Mouse (Mus musculus) stomach, embryonic 14.5 days (tissue): ENCODE measurements around the gene Gm13285. TPM values are rescaled to one million over a fixed set of nuclear protein-coding genes. Genes with fewer than 3 reads are reported as not detected.
"Not testable (repeated sequence)": the region's sequence is repeated elsewhere in the genome, so short reads cannot be mapped to it uniquely, and the experiment has no call there.

Experiments
- ATAC-seq: fragments of 200-750 bp; cut with Nextera tagmentation; 2 replicates; pipeline ENCODE4 v1.8.0; 2017; ENCODE audit warnings: low read depth, moderate TSS enrichment; ENCODE audit not compliant: insufficient number of reproducible peaks, insufficient read depth, low FRiP score
- H3K27ac ChIP-seq: fragments of 300-500 bp; sonication (generic); 2 replicates; pipeline ENCODE4 v1.5.1; 2014; ENCODE audit warnings: mild to moderate bottlenecking, low read length, moderate library complexity, mixed read lengths
- H3K27me3 ChIP-seq: fragments of 300-500 bp; sonication (generic); 2 replicates; pipeline ENCODE4 v1.6.1; 2014; ENCODE audit warnings: low read length, control low read depth, mixed read lengths; ENCODE audit not compliant: control insufficient read depth, insufficient read depth
- H3K36me3 ChIP-seq: fragments of 300-500 bp; sonication (generic); 2 replicates; pipeline ENCODE4 v1.6.1; 2014; ENCODE audit warnings: mild to moderate bottlenecking, control low read depth, low read length, moderate library complexity, mixed read lengths; ENCODE audit not compliant: control insufficient read depth, insufficient read depth
- H3K4me1 ChIP-seq: fragments of 300-500 bp; sonication (generic); 2 replicates; pipeline ENCODE4 v1.6.1; 2014; ENCODE audit warnings: low read length, control low read depth, mixed read lengths; ENCODE audit not compliant: control insufficient read depth, insufficient read depth
- H3K4me2 ChIP-seq: fragments of 300-500 bp; sonication (generic); replicated peaks from 2 replicates; pipeline ENCODE4 v1.6.1; 2014; ENCODE audit warnings: low read depth, low read length, control low read depth
- H3K4me3 ChIP-seq: fragments of 300-500 bp; sonication (generic); 2 replicates; pipeline ENCODE4 v1.5.1; 2014; ENCODE audit warnings: low read depth, low read length, control low read depth
- H3K9ac ChIP-seq: fragments of 300-500 bp; sonication (generic); replicated peaks from 2 replicates; pipeline ENCODE4 v1.6.1; 2014; ENCODE audit warnings: low read depth, mild to moderate bottlenecking, control low read depth, low read length, moderate library complexity, mixed read lengths
- H3K9me3 ChIP-seq: fragments of 300-500 bp; sonication (generic); 2 replicates; pipeline ENCODE4 v1.6.1; 2016; ENCODE audit warnings: low read depth, low read length, control low read depth; ENCODE audit not compliant: control insufficient read depth
- WGBS: fragments of 180-500 bp; shearing (Covaris S2); extraction: QIAGEN DNeasy Blood & Tissue Kit; methylation state at CpG from one replicate; pipeline ENCODE4 v1.1.7; 2014; 5-methylcytosine and 5-hydroxymethylcytosine counted together
- polyA plus RNA-seq: library from polyadenylated mRNA; unstranded; fragments of >200 nt; fragmentation: Nextera tagmentation; extraction: Ambion mirVana; gene quantifications from 2 replicates; pipeline ENCODE4 v1.2.1, GENCODE M21; 2014

Gene Gm13285
- polyA plus RNA-seq, 1 experiment from 2014 or later: 1.00 TPM

GRCm38 (mm10) chr4:88815928-88816327 is 16.5 kb downstream of the Gm13285 start, which contains the start of gene Ifna7:
Gene Ifna7, plus strand, starts transcription at chr4:88816228.
- no peaks in the 10 kb centered on the region; the same call in 1 of the 2 replicates for H3K27me3 ChIP-seq
- no peak within 1 kb of the TSS for H3K27ac ChIP-seq
- H3K36me3 ChIP-seq: no peaks in the 10 kb centered on the region
- WGBS: 52% methylated on average over 3 of the region's 3 CpGs
- no peak within 1 kb of the TSS for H3K4me2 ChIP-seq
- no peak within 1 kb of the TSS for H3K4me3 ChIP-seq
- no peak within 1 kb of the TSS for H3K9ac ChIP-seq
- H3K9me3 ChIP-seq: no peaks in the 10 kb centered on the region
- H3K4me1 ChIP-seq: no peaks in the 10 kb centered on the region
- ATAC-seq: no peak

GRCm38 (mm10) chr4:88819659-88820058 is 20.2 kb downstream of the Gm13285 start, which contains the start of gene Ifna11:
Gene Ifna11, plus strand, starts transcription at chr4:88819959.
- ATAC-seq: no peak
- 90% methylated on average over 1 of the region's 1 CpGs for WGBS
- H3K27me3 ChIP-seq: no peaks in the 10 kb centered on the region; the same call in 1 of the 2 replicates
- H3K4me3 ChIP-seq: no peak within 1 kb of the TSS
- no peaks in the 10 kb centered on the region for H3K4me1 ChIP-seq
- no peak within 1 kb of the TSS for H3K4me2 ChIP-seq
- H3K27ac ChIP-seq: no peak within 1 kb of the TSS
- no peaks in the 10 kb centered on the region for H3K36me3 ChIP-seq
- no peaks in the 10 kb centered on the region for H3K9me3 ChIP-seq
- no peak within 1 kb of the TSS for H3K9ac ChIP-seq

GRCm38 (mm10) chr4:88822995-88823394 is 23.5 kb downstream of the Gm13285 start:
- 26% methylated on average over 4 of the region's 4 CpGs for WGBS
- H3K9me3 ChIP-seq: no peaks in the 10 kb centered on the region
- no peaks in the 10 kb centered on the region; the same call in 1 of the 2 replicates for H3K27me3 ChIP-seq
- H3K36me3 ChIP-seq: no peaks in the 10 kb centered on the region
- H3K4me1 ChIP-seq: no peaks in the 10 kb centered on the region
- H3K9ac ChIP-seq: no peak overlapping the region
- no peak overlapping the region for H3K4me3 ChIP-seq
- ATAC-seq: no peak
- no peak overlapping the region for H3K4me2 ChIP-seq
- H3K27ac ChIP-seq: no peak overlapping the region

GRCm38 (mm10) chr4:88827116-88827515 is 27.7 kb downstream of the Gm13285 start, which contains the start of gene Ifna6:
Gene Ifna6, plus strand, starts transcription at chr4:88827416.
- not testable (repeated sequence) for H3K27me3 ChIP-seq, H3K4me1 ChIP-seq, H3K9ac ChIP-seq, ATAC-seq, H3K4me3 ChIP-seq, H3K27ac ChIP-seq, H3K36me3 ChIP-seq, H3K4me2 ChIP-seq, H3K9me3 ChIP-seq

GRCm38 (mm10) chr4:88830523-88830922 is 31.1 kb downstream of the Gm13285 start:
- H3K4me1 ChIP-seq: no peaks in the 10 kb centered on the region
- H3K36me3 ChIP-seq: no peaks in the 10 kb centered on the region
- no peak overlapping the region for H3K27ac ChIP-seq
- no peak overlapping the region for H3K4me2 ChIP-seq
- H3K9me3 ChIP-seq: no peaks in the 10 kb centered on the region
- 30% methylated on average over 4 of the region's 4 CpGs for WGBS
- H3K9ac ChIP-seq: no peak overlapping the region
- ATAC-seq: no peak
- no peak overlapping the region for H3K4me3 ChIP-seq
- H3K27me3 ChIP-seq: no peaks in the 10 kb centered on the region

DNA sequence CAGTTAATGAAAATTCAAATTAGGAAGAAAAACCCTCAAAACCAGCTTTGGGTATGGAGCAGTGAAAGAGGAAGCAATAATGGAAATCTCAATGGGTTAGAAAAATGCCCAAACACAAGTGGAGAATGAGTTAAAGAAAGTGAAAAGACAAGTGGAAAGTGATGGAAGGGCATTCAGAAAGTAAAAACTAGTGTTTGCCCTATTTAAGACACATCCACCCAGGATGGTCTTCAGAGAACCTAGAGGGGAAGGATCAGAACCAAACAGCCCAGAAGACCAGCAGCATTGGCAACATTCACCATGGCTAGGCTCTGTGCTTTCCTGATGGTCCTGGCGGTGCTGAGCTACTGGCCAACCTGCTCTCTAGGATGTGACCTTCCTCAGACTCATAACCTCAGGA is 35.8 kb downstream of the Gm13285 start, which contains the start of gene Ifna5:
TSS of gene Ifna5 (plus strand) at position 301 of the 400 bp plus-strand sequence.
- not testable (repeated sequence) for H3K4me3 ChIP-seq, ATAC-seq, H3K4me1 ChIP-seq, H3K4me2 ChIP-seq, H3K9me3 ChIP-seq, H3K27ac ChIP-seq, H3K36me3 ChIP-seq, H3K9ac ChIP-seq, H3K27me3 ChIP-seq
- WGBS: 64% methylated on average over 1 of the region's 1 CpGs

- no peak overlapping the region for H3K27ac ChIP-seq
- H3K4me3 ChIP-seq: no peak overlapping the region
- H3K4me1 ChIP-seq: no peaks in the 10 kb centered on the region
- WGBS: 49% methylated on average over 3 of the region's 3 CpGs
- H3K9ac ChIP-seq: no peak overlapping the region
- no peak overlapping the region for H3K4me2 ChIP-seq
- H3K9me3 ChIP-seq: no peaks in the 10 kb centered on the region
- H3K27me3 ChIP-seq: no peaks in the 10 kb centered on the region
- ATAC-seq: no peak
- H3K36me3 ChIP-seq: no peaks in the 10 kb centered on the region
Measured at GRCm38 (mm10) chr4:88838828-88839227, 39.4 kb downstream of the Gm13285 start.

DNA sequence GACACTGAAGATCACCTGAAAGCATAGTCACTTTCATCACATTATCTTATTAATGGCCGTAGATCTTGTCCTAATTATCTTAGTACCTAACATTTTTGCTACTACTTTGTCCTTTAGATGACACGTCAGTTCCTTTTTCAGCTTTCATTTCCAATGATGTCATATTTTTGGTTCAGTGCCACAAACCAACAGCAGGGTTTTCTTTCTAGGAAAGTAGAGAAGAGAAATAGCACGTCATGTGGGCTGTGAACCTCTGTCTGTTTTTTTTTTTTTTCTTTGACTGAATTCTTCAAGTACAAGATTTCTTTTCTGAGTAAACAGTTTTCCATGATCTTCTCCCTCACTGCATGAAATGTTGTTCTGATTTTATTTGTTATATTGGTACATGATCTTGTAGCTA is 40.6 kb downstream of the Gm13285 start:
- H3K9ac ChIP-seq: no peak overlapping the region
- no peak for ATAC-seq
- no peaks in the 10 kb centered on the region for H3K27me3 ChIP-seq
- H3K4me1 ChIP-seq: no peaks in the 10 kb centered on the region
- WGBS: 75% methylated on average over 3 of the region's 3 CpGs
- no peak overlapping the region for H3K4me2 ChIP-seq
- H3K36me3 ChIP-seq: no peaks in the 10 kb centered on the region
- H3K4me3 ChIP-seq: no peak overlapping the region
- H3K9me3 ChIP-seq: no peaks in the 10 kb centered on the region
- H3K27ac ChIP-seq: no peak overlapping the region

GRCm38 (mm10) chr4:88841438-88841911 is 42.0 kb downstream of the Gm13285 start, which contains the start of gene Ifna4:
Gene Ifna4, plus strand, starts transcription at chr4:88841861.
- no peak within 1 kb of the TSS for H3K4me2 ChIP-seq
- WGBS: 63% methylated on average over 2 of the region's 2 CpGs
- no peaks in the 10 kb centered on the region for H3K4me1 ChIP-seq
- no peak within 1 kb of the TSS for H3K27ac ChIP-seq
- ATAC-seq: no peak
- no peak within 1 kb of the TSS for H3K4me3 ChIP-seq
- no peaks in the 10 kb centered on the region for H3K36me3 ChIP-seq
- H3K9me3 ChIP-seq: no peaks in the 10 kb centered on the region
- H3K27me3 ChIP-seq: no peaks in the 10 kb centered on the region
- no peak within 1 kb of the TSS for H3K9ac ChIP-seq
